Mouse (Mus musculus) layer of hippocampus, adult 18-20 months (tissue): Measurements from ENCODE around the gene Pdzph1. TPM values are rescaled to one million over a fixed set of nuclear protein-coding genes. Genes with fewer than 3 reads are reported as not detected.

Experiments used
- DNase-seq, 2 experiments: peaks; one replicate each; pipeline ENCODE4 v3.0.0; 2022; ENCODE audit warnings: low spot score in 2 of 2
- total RNA-seq, 2 experiments: library from RNA; stranded (reverse); gene quantifications; 2 replicates each; pipeline ENCODE4 v1.2.3; 2021

Gene Pdzph1
- total RNA-seq, 2 experiments from 2014 or later, result 2.0 to 2.8 TPM

GRCm38 (mm10) chr17:58923316-58923866 lies 67.8 kb downstream of the Pdzph1 start:
- no peak for DNase-seq

- DNase-seq, result no peak
These were observed 68.4 kb downstream of the Pdzph1 start for GRCm38 (mm10) chr17:58922821-58923220.

- no peak for DNase-seq
These were observed 71.2 kb downstream of the Pdzph1 start for GRCm38 (mm10) chr17:58919927-58920326.

- DNase-seq, result peak; percentile 11 to 41
These were observed 72.1 kb downstream of the Pdzph1 start for GRCm38 (mm10) chr17:58919061-58919460.

GRCm38 (mm10) chr17:58918539-58918938 lies 72.6 kb downstream of the Pdzph1 start:
- DNase-seq, result no peak

- DNase-seq, result no peak
These were observed 79.6 kb downstream of the Pdzph1 start for GRCm38 (mm10) chr17:58911564-58911963.

GRCm38 (mm10) chr17:58909061-58909661 lies 82.0 kb downstream of the Pdzph1 start:
- DNase-seq, result peak; percentile 8 to 62

- no peak for DNase-seq
These were observed 85.2 kb downstream of the Pdzph1 start for GRCm38 (mm10) chr17:58906001-58906400.

- no peak for DNase-seq
These were observed 99.5 kb downstream of the Pdzph1 start for GRCm38 (mm10) chr17:58891488-58892210.

GRCm38 (mm10) chr17:58889905-58890645 lies 101.1 kb downstream of the Pdzph1 start:
- DNase-seq, result no peak

- DNase-seq, result no peak
These were observed 106.8 kb downstream of the Pdzph1 start for GRCm38 (mm10) chr17:58884393-58884792.

GRCm38 (mm10) chr17:58873356-58873755 lies 117.8 kb downstream of the Pdzph1 start:
- DNase-seq, result no peak

GRCm38 (mm10) chr17:58870795-58871194 lies 120.4 kb downstream of the Pdzph1 start:
- peak in 1 of 2 experiments; percentile 26 for DNase-seq

Other genes starting within 250 kb of the Pdzph1 start
- 10 to 100 TPM; 10.7 to 13.7 TPM for gene Nudt12, start 22.0 kb upstream of the Pdzph1 start, total RNA-seq